Mouse (Mus musculus) cerebellum, adult 11 months (tissue): ENCODE measurements around the gene Olfr510.
"Not testable (repeated sequence)": the region's sequence is repeated elsewhere in the genome, so short reads cannot be mapped to it uniquely, and the experiment has no call there.

Experiments
- DNase-seq: peaks from one replicate; pipeline ENCODE4 v3.0.0; 2022

The Olfr510 gene

DNA sequence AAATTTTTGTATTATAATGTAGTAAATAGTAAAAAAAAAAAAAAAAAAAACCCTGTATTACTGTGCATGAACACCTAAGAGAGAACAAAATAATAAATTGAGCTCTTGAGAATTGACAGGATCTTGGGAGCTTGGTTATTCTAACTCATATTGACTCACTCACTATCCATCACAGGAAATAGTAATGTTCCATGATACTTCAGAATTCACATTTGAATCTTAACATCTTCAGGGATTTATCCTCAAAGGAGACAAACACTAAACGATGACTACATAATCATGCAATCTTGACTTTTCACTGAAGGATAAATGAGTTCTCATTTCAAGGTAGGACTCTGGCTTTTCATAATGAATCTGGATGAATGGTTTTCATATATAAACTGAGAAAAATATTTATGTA lies at the start of gene Olfr510:
TSS of gene Olfr510 (plus strand) at position 301 of the 400 bp plus-strand sequence.
- no peak for DNase-seq

- not testable (repeated sequence) for DNase-seq
These were observed 49.4 kb upstream of the Olfr510 start for GRCm38 (mm10) chr7:108616781-108617180.

- DNase-seq = no peak
These were observed 44.7 kb upstream of the Olfr510 start, which contains the start of gene Olfr507 for GRCm38 (mm10) chr7:108621514-108621913. TSS of gene Olfr507 (plus strand) at chr7:108621814.

GRCm38 (mm10) chr7:108629694-108630093 lies 36.5 kb upstream of the Olfr510 start, which contains the start of gene Olfr508:
TSS of gene Olfr508 (plus strand) at chr7:108629994.
- DNase-seq = no peak

DNA sequence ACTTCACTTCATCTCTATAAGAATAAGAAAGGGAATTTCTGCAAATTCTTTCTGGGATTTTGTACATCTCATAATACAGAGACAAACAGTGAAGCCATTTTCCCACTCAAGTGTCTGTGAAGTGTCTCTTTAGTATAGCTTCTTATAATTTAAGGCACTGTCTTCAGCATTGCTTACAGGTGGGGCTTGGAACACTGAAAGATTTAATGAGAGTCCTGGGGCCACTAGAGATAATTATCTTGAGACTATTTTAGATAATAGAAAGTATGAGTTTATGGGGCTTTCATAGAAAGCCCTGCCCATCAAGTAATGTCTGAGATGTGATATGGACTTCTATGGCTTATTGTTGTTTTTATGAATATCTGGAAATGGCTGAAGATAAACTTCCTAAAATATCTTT lies 14.4 kb upstream of the Olfr510 start, which contains the start of gene Olfr509:
TSS of gene Olfr509 (minus strand) at position 101 of the 400 bp plus-strand sequence.
- no peak for DNase-seq

- no peak for DNase-seq
These were observed 3.8 kb upstream of the Olfr510 start for GRCm38 (mm10) chr7:108662419-108662818.

DNA sequence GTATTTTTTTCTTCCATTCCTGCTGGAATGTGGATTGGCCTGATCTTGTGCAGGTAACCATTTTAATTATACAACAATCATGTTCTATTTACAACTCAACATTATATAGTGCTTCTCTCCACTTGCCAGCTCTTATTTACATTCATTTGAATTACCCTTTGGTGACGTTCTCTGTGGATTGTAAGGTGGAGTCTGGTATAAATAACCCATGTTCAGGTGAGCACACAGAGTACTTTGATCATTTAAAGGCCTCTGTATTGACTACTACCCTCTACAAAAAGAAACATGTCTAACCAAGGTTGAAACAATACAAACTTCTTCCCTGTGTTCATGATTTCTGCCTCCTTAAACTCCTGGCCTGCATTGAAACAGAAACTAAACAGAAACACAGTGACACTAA lies 4.8 kb downstream of the Olfr510 start:
- no peak for DNase-seq

DNA sequence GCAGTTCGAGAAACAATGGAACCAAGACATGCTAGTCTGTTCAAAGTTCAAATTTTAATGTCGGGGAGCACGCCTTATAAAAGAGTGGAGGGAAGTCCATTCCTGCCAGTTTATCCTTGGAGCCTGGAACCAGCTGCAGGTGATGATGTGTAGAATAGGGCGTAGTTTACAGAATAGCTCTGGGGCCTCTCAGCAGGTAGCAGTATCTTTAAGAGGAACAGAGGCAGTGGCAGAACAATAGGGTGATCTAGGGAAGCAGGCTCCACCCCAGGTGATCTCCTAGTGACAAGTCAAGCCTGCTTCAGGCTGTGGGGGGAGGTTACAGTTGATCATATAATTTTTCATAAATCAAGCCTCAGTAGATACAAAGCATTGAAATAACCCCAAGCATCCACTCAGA lies 12.7 kb downstream of the Olfr510 start:
- no peak for DNase-seq

- DNase-seq = no peak
These were observed 46.8 kb downstream of the Olfr510 start, which contains the start of gene Olfr512 for GRCm38 (mm10) chr7:108713020-108713419. TSS of gene Olfr512 (plus strand) at chr7:108713320.
